Mouse (Mus musculus) midbrain, embryonic 11.5 days (tissue): Measurements from ENCODE around the gene A630001G21Rik. TPM values are rescaled to one million over a fixed set of nuclear protein-coding genes. Genes with fewer than 3 reads are reported as not detected.

Experiments
- ATAC-seq: fragments of 200-750 bp; cut with Nextera tagmentation; 2 replicates; pipeline ENCODE4 v1.8.0; 2017; ENCODE audit warnings: moderate TSS enrichment, moderate library complexity; ENCODE audit not compliant: low FRiP score
- DNase-seq: peaks from one replicate; pipeline ENCODE4 v3.0.0; 2015; ENCODE audit warnings: low spot score; ENCODE audit errors: missing footprints
- H3K27ac ChIP-seq: fragments of 300-500 bp; sonication (generic); 2 replicates; pipeline ENCODE4 v1.5.1; 2014; ENCODE audit warnings: low read depth, low read length
- H3K27me3 ChIP-seq: fragments of 300-500 bp; sonication (generic); 2 replicates; pipeline ENCODE4 v1.6.1; 2014; ENCODE audit warnings: mild to moderate bottlenecking, low read length, moderate library complexity, mixed read lengths; ENCODE audit not compliant: control insufficient read depth, insufficient read depth
- H3K36me3 ChIP-seq: fragments of 300-500 bp; sonication (generic); 2 replicates; pipeline ENCODE4 v1.6.1; 2014; ENCODE audit warnings: mild to moderate bottlenecking, low read length, moderate library complexity, mixed read lengths; ENCODE audit not compliant: control insufficient read depth, insufficient read depth
- H3K4me1 ChIP-seq: fragments of 300-500 bp; sonication (generic); 2 replicates; pipeline ENCODE4 v1.6.1; 2014; ENCODE audit warnings: low read length; ENCODE audit not compliant: control insufficient read depth, insufficient read depth
- H3K4me2 ChIP-seq: fragments of 300-500 bp; sonication (generic); 2 replicates; pipeline ENCODE4 v1.6.1; 2014; ENCODE audit warnings: mild to moderate bottlenecking, moderate library complexity
- H3K4me3 ChIP-seq: fragments of 300-500 bp; sonication (generic); 2 replicates; pipeline ENCODE4 v1.5.1; 2014; ENCODE audit warnings: low read depth, low read length
- H3K9ac ChIP-seq: fragments of 300-500 bp; sonication (generic); 2 replicates; pipeline ENCODE4 v1.6.1; 2014; ENCODE audit warnings: low read length
- H3K9me3 ChIP-seq: fragments of 300-500 bp; sonication (generic); 2 replicates; pipeline ENCODE4 v1.6.1; 2016; ENCODE audit warnings: low read length; ENCODE audit not compliant: control insufficient read depth
- WGBS: fragments of 180-500 bp; shearing (Covaris S2); extraction: QIAGEN DNeasy Blood & Tissue Kit; methylation state at CpG from one replicate; pipeline ENCODE4 v1.1.7; 2014; 5-methylcytosine and 5-hydroxymethylcytosine counted together
- polyA plus RNA-seq: library from polyadenylated mRNA; unstranded; fragments of >200 nt; fragmentation: Nextera tagmentation; extraction: Ambion mirVana; gene quantifications from 2 replicates; pipeline ENCODE4 v1.2.1, GENCODE M21; 2014

A630001G21Rik gene
- polyA plus RNA-seq, 1 experiment from 2014 or later, result 1.2 TPM

GRCm38 (mm10) chr1:85705552-85705951 is 72.9 kb downstream of the A630001G21Rik start:
- ATAC-seq, result no peak
- Histone ChIP-seq H3K36me3 (no peaks in the 10 kb centered on the region), H3K4me3 (no peak overlapping the region), H3K27me3 (no peaks in the 10 kb centered on the region), H3K4me1 (no peaks in the 10 kb centered on the region), H3K27ac (no peak overlapping the region), H3K9me3 (no peaks in the 10 kb centered on the region), H3K9ac (no peak overlapping the region), H3K4me2 (no peak overlapping the region)
- WGBS, result 100% methylated on average over 1 of the region's 1 CpGs
- no peak for DNase-seq

- H3K27ac ChIP-seq, result no peak overlapping the region
- peak; percentile 99 for ATAC-seq
- no peaks in the 10 kb centered on the region for H3K9me3 ChIP-seq
- H3K4me2 ChIP-seq, result peak overlapping the region; percentile 36
- 29% methylated on average over 22 of the region's 22 CpGs for WGBS
- H3K4me3 ChIP-seq, result peak overlapping the region; percentile 15
- H3K9ac ChIP-seq, result peak overlapping the region; percentile 7; the same call in 1 of the 2 replicates
- no peaks in the 10 kb centered on the region for H3K36me3 ChIP-seq
- peak; percentile 95 for DNase-seq
- no peaks in the 10 kb centered on the region for H3K4me1 ChIP-seq
- no peaks in the 10 kb centered on the region for H3K27me3 ChIP-seq
Observed at GRCm38 (mm10) chr1:85703245-85704186, 74.9 kb downstream of the A630001G21Rik start.

DNA sequence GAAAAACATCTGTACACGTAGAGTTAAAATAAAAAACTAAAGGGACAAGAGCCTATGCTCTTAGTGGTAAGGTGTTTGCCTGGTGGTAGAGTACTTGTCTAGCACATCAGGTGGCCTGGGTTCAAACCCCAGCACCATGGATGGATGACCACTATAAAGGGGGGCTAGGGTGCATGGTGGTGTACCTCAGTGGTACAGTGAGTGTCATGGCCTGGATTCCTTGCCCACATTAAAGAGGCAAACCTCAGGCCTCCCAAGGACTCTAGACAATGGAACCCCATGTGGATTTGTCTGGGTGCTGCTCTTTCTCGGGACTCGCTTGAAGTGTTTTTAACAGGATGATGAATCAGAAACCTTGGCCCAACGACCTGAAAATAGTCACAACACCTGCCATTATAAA is 75.9 kb downstream of the A630001G21Rik start:
- Histone ChIP-seq H3K9me3 (no peaks in the 10 kb centered on the region), H3K27me3 (no peaks in the 10 kb centered on the region), H3K4me3 (no peak overlapping the region), H3K9ac (no peak overlapping the region), H3K27ac (no peak overlapping the region), H3K36me3 (no peaks in the 10 kb centered on the region), H3K4me2 (no peak overlapping the region), H3K4me1 (no peaks in the 10 kb centered on the region)
- ATAC-seq, result no peak
- WGBS, result 80% methylated on average over 4 of the region's 4 CpGs
- DNase-seq, result no peak

DNA sequence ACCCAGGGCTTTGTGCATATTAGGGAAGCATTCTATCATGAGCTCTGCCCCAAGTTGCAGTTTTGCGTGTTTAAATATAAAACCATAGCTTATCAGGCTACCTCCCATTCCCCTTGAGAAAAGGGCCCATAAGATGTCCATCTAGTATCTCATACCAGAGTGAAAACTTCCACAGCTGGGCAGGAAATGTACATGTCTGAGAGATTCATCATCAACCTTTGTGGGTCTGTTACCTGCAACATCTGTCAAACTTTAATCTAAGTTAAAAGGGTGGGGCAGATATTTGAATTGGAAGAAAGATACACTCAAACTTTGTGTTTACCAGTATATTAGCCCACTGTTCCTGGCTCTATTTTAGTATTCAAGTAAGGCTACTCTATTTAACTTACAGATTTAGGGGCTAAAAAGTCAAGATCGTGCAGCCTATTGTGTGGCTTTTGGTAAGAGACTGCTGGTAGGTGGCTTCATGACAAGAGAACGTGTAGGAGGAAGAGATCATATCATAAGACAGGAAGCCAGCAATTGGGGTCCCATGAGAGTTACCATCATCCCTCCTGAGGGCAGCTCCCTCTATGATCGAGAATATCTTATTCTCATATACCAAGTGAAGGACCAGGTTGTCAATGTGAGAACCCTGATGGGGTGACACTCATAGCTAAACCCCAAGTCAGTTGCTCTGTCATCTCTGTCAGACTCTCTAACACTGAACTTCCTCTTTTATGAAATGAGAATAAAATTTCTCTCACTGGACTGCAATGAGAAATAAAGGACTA is 80.5 kb downstream of the A630001G21Rik start:
- Histone ChIP-seq H3K4me2 (no peak overlapping the region), H3K4me3 (no peak overlapping the region), H3K9me3 (no peaks in the 10 kb centered on the region), H3K4me1 (no peaks in the 10 kb centered on the region), H3K27ac (no peak overlapping the region), H3K36me3 (no peaks in the 10 kb centered on the region), H3K27me3 (no peaks in the 10 kb centered on the region), H3K9ac (no peak overlapping the region)
- 75% methylated on average over 4 of the region's 4 CpGs for WGBS
- DNase-seq (no peak), ATAC-seq (no peak)

DNA sequence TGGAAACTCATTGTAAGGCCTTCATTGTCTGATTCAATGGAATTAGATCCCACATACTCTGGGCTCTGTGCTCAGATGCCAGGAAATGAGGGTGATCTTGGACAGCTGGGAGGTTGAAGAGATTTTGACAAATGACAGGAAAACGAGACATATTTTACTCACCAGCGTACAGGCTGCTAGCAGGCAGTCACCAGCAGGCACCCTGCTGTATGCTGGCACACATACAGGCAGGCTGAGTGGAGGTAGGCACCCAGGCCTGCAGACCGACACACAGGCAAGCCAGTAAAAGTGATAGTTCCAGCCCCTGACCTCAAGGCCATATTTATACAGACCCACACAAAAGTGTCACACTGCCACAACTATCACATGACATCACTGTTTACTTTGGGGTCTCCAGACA is 82.8 kb downstream of the A630001G21Rik start:
- H3K9ac ChIP-seq, result no peak overlapping the region
- H3K27me3 ChIP-seq, result no peaks in the 10 kb centered on the region
- H3K27ac ChIP-seq, result no peak overlapping the region
- H3K4me1 ChIP-seq, result no peaks in the 10 kb centered on the region
- ATAC-seq (no peak), DNase-seq (no peak)
- WGBS, result 82% methylated on average over 3 of the region's 3 CpGs
- H3K4me2 ChIP-seq, result no peak overlapping the region
- no peak overlapping the region for H3K4me3 ChIP-seq
- H3K36me3 ChIP-seq, result no peaks in the 10 kb centered on the region
- H3K9me3 ChIP-seq, result no peaks in the 10 kb centered on the region

GRCm38 (mm10) chr1:85693280-85693679 is 85.2 kb downstream of the A630001G21Rik start:
- DNase-seq, result no peak
- H3K4me2 ChIP-seq, result no peak overlapping the region
- H3K36me3 ChIP-seq, result no peaks in the 10 kb centered on the region
- no peak for ATAC-seq
- H3K9me3 ChIP-seq, result no peaks in the 10 kb centered on the region
- no peak overlapping the region for H3K27ac ChIP-seq
- WGBS, result 78% methylated on average over 3 of the region's 3 CpGs
- no peaks in the 10 kb centered on the region for H3K27me3 ChIP-seq
- no peak overlapping the region for H3K4me3 ChIP-seq
- no peaks in the 10 kb centered on the region for H3K4me1 ChIP-seq
- no peak overlapping the region for H3K9ac ChIP-seq

- H3K4me2 ChIP-seq, result no peak overlapping the region
- ATAC-seq (no peak), DNase-seq (no peak)
- no peak overlapping the region for H3K27ac ChIP-seq
- H3K9ac ChIP-seq, result no peak overlapping the region
- no peaks in the 10 kb centered on the region for H3K9me3 ChIP-seq
- H3K36me3 ChIP-seq, result no peaks in the 10 kb centered on the region
- no peaks in the 10 kb centered on the region for H3K27me3 ChIP-seq
- H3K4me3 ChIP-seq, result no peak overlapping the region
- 84% methylated on average over 1 of the region's 1 CpGs for WGBS
- H3K4me1 ChIP-seq, result no peaks in the 10 kb centered on the region
Observed at GRCm38 (mm10) chr1:85692281-85692680, 86.2 kb downstream of the A630001G21Rik start.

DNA sequence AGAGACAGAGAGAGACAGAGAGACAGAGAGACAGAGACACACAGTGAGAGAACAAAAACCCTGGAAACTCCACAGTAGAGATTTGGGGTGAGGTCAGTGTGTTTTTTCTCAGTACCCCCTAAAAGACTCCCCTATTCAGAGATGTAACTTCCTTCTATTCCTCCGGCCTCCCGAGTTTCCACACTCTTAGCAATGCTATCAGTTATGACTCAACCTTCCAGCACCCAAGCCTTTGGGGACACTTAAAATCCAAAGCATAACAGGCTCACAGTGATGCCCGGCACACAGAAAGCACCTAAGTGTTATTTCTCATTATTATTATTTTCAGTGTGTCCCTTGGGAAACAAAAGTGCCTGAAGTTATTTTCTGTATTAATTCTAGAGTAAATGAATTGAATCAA is 87.9 kb downstream of the A630001G21Rik start:
- Histone ChIP-seq H3K27me3 (no peaks in the 10 kb centered on the region), H3K9ac (no peak overlapping the region), H3K4me3 (no peak overlapping the region), H3K4me1 (no peaks in the 10 kb centered on the region), H3K9me3 (no peaks in the 10 kb centered on the region), H3K27ac (no peak overlapping the region), H3K36me3 (no peaks in the 10 kb centered on the region), H3K4me2 (no peak overlapping the region)
- 91% methylated on average over 3 of the region's 3 CpGs for WGBS
- ATAC-seq (no peak), DNase-seq (no peak)

GRCm38 (mm10) chr1:85687346-85687745 is 91.1 kb downstream of the A630001G21Rik start:
- Histone ChIP-seq H3K4me3 (no peak overlapping the region), H3K36me3 (no peaks in the 10 kb centered on the region), H3K9ac (no peak overlapping the region), H3K4me2 (no peak overlapping the region), H3K9me3 (no peaks in the 10 kb centered on the region), H3K4me1 (no peaks in the 10 kb centered on the region), H3K27ac (no peak overlapping the region), H3K27me3 (no peaks in the 10 kb centered on the region)
- ATAC-seq, result no peak
- 83% methylated on average over 5 of the region's 5 CpGs for WGBS
- no peak for DNase-seq
